Mouse (Mus musculus) cerebellum, postnatal 36 days (tissue): Measurements from ENCODE around the gene 1700025G04Rik.

Experiments
- DNase-seq, 2 experiments: peaks; one replicate each; pipeline ENCODE4 v3.0.0; 2021 to 2022; ENCODE audit warnings: mixed read lengths in 2 of 2

1700025G04Rik gene

GRCm38 (mm10) chr1:151991505-151991904, 98.4 kb downstream of the 1700025G04Rik start:
- DNase-seq, result no peak

DNA sequence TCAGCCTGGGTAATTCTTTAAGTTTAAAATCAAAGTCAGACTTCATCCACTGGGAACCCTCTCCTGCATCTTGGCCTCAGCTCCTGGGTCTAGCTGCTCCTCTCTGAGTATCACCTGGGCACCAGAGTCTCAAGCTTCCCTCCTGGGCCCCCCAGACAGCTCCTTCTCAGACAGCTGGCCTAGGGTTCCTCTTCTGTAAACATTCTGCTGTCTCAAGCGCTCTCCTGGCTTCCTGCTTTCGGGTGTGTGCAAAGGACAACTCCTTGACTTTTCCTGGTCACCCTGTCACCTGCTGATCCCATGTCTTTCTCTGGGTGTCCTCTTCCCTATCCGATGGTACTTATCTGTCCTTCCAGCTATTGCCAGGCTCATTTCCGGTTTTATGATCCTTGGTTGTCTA, 99.3 kb downstream of the 1700025G04Rik start:
- no peak for DNase-seq

- no peak for DNase-seq
These were observed 101.2 kb downstream of the 1700025G04Rik start for GRCm38 (mm10) chr1:151988713-151989112.

DNA sequence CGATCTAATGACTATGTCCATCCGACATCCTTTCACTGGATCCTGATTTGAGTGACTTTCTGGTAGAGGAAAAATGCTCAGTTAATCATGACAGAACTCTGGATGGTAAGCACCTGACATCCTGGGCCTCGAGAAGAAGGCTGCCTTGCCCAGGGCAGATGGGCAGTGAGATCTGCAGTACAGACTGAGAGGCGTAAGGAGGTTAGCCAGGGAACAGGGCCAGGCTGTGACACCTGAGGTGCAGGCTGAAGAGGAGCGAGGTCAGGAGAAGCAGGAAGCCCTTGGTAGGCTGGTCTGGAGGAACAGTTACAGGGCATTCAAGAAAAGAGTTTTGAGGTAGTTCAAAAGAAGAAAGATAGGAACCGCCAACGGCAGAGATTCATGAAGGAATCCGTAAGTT, 101.9 kb downstream of the 1700025G04Rik start:
- DNase-seq, result peak; percentile 69 to 73

DNA sequence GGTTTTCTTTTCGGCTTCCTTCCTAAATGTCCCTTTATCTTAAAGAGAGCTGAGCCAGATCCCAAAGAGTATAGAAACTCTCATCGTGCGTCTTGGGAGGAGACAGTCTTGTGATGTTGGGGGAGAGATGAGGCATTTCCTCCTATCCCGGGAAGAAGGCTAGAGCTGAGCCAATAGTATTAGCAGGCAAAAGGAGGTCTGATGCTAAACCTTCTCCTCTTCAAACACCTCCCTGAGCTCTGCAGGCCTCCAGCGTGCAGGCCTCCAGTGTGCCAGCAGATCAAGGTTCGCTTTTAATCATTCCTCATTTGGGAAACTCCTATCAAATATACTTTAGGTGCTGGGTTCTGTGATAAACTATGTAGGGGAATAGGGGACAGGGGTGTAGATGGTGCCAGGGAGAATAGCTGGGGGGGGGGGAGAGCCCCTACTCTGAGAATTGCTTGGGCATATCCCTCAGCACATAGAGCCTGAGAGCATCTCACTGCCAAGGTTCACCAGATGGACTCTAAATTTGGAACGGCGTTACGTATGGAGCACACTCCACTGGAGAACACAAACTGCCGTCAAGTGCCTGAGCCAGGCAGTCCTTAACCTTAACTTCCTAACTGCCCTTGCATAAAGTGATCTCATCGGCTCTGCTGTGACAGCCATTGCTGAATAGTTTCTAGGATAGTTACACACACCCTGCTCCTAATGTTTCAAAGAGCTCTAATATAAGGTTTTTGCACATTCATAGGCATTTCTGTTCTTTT, 103.7 kb downstream of the 1700025G04Rik start:
- peak; percentile 71 to 78 for DNase-seq

- no peak for DNase-seq
These were observed 104.9 kb downstream of the 1700025G04Rik start for GRCm38 (mm10) chr1:151985056-151985455.

- no peak for DNase-seq
These were observed 105.9 kb downstream of the 1700025G04Rik start for GRCm38 (mm10) chr1:151983991-151984390.

- DNase-seq, result peak; percentile 48 to 53
These were observed 109.4 kb downstream of the 1700025G04Rik start for GRCm38 (mm10) chr1:151980498-151980897.

DNA sequence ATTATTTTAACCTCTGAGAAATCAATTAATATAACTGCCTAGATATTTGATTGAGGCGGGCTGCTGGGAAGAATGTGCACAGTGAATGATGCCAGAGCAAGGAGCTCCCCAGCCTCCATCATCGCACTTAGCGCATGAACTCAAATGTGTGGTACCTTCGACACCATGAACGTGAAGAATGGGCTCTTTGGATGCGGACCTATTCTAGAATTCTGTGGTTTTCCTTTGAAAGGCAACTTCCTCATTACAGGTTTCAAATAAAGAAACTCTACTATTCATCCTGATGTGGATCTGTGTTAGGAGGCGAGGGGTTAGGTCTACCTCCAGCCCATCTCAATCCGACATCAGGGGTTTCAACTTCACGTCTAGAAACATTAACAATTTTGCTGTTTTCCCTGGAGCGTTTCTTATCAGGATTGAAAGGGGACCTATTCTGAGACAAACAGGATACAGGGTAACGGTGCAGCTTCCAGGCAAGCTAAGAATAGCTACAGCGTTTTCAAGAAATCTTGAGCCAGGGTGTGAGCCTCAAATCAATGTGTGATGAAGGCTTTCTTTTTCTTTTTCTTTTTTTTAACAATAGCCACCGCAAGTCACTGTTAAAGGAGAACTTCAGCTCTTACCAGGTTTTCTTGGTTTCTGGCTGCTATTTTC, 110.0 kb downstream of the 1700025G04Rik start:
- no peak for DNase-seq

- no peak for DNase-seq
These were observed 111.2 kb downstream of the 1700025G04Rik start for GRCm38 (mm10) chr1:151978751-151979150.

GRCm38 (mm10) chr1:151977596-151977995, 112.3 kb downstream of the 1700025G04Rik start:
- DNase-seq, result no peak

GRCm38 (mm10) chr1:151976850-151977249, 113.1 kb downstream of the 1700025G04Rik start:
- DNase-seq, result no peak

- DNase-seq, result no peak
These were observed 114.2 kb downstream of the 1700025G04Rik start for GRCm38 (mm10) chr1:151975418-151976379.

- DNase-seq, result no peak
These were observed 115.0 kb downstream of the 1700025G04Rik start for GRCm38 (mm10) chr1:151974887-151975286.

DNA sequence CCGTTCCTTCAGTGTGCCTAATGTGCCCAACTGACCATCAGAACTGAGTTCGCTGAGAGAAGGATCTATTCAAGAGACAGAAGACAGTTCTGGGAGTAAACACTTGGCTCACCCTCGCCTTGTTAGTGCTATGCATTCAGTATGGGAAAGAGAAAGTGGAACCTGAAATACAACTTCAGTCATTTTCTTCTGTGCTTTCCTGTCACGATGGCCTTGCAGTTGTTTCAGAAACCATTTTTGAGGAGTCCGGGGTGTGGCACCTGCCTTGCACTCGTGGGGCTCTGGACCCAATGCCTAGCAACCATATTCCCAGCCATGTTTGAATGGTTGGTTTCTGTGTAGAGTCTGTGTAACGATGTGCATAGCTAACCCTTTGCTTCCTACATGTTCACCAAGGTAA, 115.5 kb downstream of the 1700025G04Rik start:
- DNase-seq, result no peak

- DNase-seq, result no peak
These were observed 116.7 kb downstream of the 1700025G04Rik start for GRCm38 (mm10) chr1:151973110-151973700.

- DNase-seq, result no peak
These were observed 118.3 kb downstream of the 1700025G04Rik start for GRCm38 (mm10) chr1:151971581-151971980.

GRCm38 (mm10) chr1:151968126-151968525, 121.8 kb downstream of the 1700025G04Rik start:
- DNase-seq, result no peak

- DNase-seq, result no peak
These were observed 125.1 kb downstream of the 1700025G04Rik start for GRCm38 (mm10) chr1:151964811-151965210.

DNA sequence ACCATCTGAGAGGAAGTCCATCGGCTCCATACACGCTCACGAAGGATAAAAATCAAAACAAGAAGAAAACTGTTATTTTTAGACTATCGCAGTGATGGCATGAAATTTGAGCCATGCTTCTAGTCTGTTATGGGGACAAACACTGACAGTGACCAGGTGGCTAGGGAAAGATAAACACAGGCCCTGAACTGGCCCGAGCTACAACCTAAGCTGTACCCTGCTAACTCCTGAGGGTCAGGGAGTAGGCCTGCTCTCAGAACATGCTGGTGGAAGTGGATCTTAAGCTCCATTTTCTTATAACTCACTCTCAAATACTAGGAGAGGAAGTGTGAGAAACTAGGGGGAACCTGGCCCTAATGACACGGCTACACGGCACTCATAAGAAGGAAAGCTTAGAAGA, 126.7 kb downstream of the 1700025G04Rik start:
- DNase-seq, result no peak

DNA sequence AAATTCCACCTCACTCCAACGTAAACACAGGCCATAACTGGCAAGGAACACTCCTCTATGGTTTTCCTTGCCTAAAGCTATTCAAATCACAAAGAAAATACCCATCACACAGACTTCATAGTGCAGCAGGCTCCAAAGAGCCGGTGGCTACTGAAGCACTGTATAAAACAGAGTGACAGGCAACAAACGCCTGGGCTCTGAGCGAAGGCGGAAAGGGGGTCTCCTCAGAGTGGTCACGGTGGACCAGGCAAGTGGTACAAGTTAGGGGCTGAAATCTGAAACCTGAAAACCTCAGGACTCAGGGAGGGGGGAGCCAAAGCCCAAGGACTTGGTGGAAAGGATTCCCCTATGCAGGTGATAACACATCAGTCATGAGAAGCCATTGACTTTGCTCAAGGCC, 127.8 kb downstream of the 1700025G04Rik start:
- no peak for DNase-seq

DNA sequence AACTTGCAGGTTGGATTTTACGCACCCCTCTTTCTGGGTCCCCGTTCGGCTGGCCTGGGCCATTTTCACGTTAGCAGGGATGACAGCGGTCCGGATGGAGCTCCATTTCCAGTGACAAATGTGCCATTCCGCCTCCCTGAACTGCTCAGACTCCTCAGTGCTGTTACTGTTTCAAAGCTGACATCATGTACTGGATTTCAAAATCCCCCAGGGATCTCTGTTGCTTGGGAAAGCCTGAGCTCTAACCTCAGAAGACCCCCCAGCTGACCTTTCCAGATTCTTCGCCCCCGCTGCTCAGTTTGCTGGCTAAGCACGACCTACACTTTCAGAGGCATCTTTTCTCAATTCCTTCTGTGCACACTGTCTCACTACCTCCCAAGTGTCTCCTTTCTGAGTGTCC, 128.7 kb downstream of the 1700025G04Rik start:
- DNase-seq, result no peak

- no peak for DNase-seq
These were observed 130.9 kb downstream of the 1700025G04Rik start for GRCm38 (mm10) chr1:151959010-151959409.
